Mouse (Mus musculus): Measurements from ENCODE around the gene Spata5.
"Not testable (repeated sequence)": the region's sequence is repeated elsewhere in the genome, so short reads cannot be mapped to it uniquely, and the experiment has no call there.

Gene Spata5

GRCm38 (mm10) chr3:37510055-37511032, 90.6 kb downstream of the Spata5 start:
- DNase-seq (ENCODE audit: low spot score): no peak

DNA sequence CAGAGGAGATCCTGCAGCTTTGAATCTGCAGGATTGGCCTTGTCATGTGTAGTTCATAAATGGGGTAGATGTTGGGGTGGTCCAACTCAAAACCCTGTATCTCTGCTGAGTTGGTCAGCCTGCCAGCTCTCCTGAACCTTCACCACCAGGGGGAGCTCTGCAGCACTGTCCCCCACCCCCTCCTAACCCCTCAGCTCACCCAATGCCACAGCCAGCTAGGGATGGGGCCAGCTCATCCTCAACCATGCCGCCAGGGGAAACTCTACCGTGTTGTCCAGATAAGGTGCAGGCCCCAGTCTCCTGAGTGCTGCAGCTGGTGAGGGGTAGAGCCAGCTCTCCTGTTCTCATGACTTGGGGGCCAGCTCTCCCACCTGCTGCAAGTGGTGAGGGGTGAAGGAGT, 95.8 kb downstream of the Spata5 start:
- DNase-seq (ENCODE audit: low spot score): peak; percentile 16

GRCm38 (mm10) chr3:37516379-37516778, 96.7 kb downstream of the Spata5 start:
- DNase-seq (ENCODE audit: low spot score): no peak

GRCm38 (mm10) chr3:37518611-37519010, 98.9 kb downstream of the Spata5 start:
- DNase-seq (ENCODE audit: low spot score): no peak

GRCm38 (mm10) chr3:37520334-37521023, 100.8 kb downstream of the Spata5 start:
- DNase-seq (ENCODE audit: low spot score): no peak

GRCm38 (mm10) chr3:37532079-37532478, 112.4 kb downstream of the Spata5 start:
- DNase-seq (ENCODE audit: low spot score): no peak

DNA sequence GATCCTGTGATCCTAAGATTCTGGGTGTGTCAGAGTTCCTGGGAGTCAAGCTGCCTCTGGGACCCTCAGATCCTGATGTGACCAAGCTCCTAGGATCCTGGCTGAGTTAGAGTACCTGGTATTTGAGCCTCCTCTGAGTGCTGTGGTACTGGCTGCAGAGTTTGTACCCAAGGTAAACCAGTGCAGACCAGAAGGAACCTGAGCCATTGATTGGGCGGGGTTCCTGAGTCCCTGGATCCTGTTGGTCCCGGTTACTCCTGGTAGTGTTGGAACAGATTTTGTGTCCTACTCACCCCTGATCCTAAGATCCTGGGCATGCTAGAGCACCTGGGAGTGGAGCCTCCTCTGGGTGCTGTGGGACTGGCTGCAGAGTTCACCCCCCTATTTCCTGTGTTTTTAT, 121.0 kb downstream of the Spata5 start:
- not testable (repeated sequence) for DNase-seq (ENCODE audit: low spot score)

- no peak for DNase-seq (ENCODE audit: low spot score)
Observed at GRCm38 (mm10) chr3:37546351-37546750, 126.7 kb downstream of the Spata5 start.

- DNase-seq (ENCODE audit: low spot score): no peak
Observed at GRCm38 (mm10) chr3:37550190-37550589, 130.5 kb downstream of the Spata5 start.

DNA sequence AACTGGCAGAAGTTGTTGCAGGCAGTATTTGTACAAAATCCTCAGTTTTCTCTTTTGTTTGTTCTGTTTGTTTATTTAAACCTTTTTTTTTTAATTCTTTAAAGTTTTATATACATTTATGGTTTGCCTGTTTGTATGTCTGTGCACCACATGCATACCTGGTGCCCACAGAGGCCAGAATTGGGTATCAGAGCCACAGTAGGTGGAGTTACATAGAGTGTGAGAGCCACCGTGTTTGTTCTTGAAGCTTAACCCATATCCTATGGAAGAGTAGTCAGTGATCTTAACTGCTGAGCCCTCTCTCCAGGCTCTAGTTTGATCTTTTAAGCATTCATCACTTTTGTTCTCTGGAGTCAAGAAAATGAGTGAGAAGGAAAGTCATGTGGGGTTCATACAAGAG, 130.9 kb downstream of the Spata5 start:
- no peak for DNase-seq (ENCODE audit: low spot score)

GRCm38 (mm10) chr3:37551486-37551885, 131.8 kb downstream of the Spata5 start:
- no peak for DNase-seq (ENCODE audit: low spot score)

DNA sequence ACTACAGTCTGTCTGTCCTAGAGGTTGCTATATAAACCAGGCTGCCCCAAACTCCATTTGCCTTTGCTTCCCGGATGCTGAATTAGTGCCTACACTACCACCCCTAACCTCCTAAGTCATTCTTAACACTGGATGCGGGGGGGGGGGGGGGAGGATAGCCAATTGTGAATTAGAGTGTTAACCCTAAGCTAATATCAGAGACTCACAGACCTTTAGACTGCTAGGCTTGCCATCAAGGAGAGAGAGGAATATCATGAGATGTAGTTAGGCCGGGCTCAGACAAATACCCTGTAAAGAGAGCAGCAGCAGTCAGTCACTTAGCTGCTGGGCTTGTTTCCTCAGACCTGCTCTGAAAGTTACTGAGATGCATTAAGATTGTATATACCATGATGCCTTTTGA, 132.5 kb downstream of the Spata5 start:
- no peak for DNase-seq (ENCODE audit: low spot score)

GRCm38 (mm10) chr3:37553371-37554033, 133.8 kb downstream of the Spata5 start:
- DNase-seq (ENCODE audit: low spot score): no peak

DNA sequence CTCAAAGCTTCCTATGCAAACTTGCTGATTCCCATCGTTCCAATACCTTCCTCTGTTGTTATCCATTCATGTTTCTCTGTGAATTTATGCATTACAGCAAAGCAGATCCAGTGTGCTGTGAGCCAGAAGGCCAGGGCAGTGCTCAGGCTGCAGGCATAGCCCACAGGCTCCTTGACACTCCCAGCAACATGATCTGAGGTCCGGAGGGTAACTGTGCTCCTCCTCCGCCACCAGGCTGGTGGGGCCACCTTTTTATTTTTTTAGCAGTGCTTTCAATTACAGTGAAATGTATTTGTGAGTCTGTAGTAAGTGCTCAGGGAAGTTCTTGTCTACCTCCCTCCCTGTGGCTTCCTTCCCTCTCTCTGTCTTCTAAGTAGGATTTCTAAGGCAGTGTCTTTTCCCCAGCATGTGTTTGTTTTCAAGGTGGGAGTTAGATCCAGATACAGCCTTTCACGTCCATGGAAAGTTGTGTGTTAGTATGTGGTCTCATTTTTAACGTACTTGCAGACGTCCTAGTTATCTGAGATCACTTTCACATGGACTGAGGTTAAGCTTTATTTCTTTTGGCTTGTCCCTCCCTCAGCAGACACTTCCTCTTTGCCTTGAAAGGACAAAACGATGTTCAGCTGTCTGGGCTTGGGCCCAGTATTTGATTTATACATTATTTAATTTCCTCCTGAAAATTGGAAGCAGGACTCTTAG, 136.9 kb downstream of the Spata5 start:
- no peak for DNase-seq (ENCODE audit: low spot score)

DNA sequence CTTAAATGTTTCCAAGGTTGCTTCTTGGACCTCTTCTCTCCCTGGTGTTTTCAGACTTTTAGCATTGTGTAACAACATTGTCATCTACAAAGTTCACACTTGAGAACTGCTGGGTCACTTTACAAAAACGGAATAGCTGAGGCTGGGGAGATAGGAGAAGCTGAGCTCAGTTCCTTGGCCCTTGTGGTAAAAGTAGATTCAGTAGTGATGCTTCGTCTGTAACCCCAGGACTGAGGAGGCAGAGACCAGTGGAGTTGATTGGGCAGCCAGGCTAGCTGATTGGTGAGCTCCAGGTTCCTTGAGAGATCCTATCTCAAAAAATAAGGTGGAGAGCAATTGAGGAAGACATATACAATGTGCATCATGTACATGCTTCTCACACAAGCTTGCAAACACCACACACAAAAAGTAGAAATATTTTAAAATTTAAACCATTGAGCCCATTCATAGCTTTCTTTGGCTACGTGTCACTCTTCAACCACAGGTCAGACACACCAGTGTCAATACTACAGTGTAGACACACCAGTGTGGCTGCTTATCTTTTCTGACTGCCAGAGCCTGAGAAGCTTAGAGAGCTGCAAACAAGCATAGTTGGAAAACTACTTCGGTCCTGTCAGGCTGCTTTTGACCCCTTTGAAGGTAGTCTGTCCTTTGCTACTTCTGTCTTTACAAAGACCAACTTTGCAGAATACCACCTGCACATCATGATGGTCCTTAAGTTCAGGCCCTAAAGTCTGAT, 138.2 kb downstream of the Spata5 start:
- no peak for DNase-seq (ENCODE audit: low spot score)

DNA sequence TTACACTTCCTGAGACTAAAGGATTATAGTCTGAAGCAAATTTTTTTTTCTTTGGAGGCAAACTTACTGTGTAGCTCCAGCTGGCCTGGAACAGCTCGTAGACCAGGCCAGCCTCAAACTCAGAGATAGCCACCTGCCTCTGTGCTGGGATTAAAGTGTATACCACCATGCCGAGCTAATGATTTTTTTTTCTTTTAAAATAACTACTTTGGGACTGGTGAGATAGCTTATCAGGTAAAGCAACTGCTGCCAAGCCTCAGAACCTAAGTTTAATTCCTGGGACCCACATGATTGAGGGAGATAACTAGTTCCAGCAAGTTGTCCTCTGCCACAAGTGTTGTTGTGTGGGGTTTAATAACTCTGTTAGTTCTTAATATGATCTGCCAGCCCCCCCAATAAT, 139.6 kb downstream of the Spata5 start:
- no peak for DNase-seq (ENCODE audit: low spot score)

- no peak for DNase-seq (ENCODE audit: low spot score)
Observed at GRCm38 (mm10) chr3:37561466-37561865, 141.8 kb downstream of the Spata5 start.

DNA sequence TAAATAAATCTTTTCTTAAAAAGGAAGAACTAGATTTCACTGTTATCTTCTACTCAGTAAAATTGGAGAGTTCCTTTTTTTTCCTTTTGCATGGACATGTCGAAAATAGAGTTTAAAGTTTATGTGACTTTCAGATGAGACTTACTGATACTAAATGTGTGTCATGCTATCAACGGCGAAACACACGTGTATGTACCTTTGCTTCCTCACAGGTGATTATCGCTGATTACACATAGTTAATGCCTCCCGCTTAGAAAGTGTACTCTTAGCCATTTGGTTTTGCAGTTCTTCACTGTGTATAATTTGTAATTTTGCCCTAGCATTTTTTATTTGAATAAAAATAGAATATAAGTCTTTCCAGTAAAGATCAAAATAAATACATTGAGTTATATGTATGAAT, 146.4 kb downstream of the Spata5 start:
- no peak for DNase-seq (ENCODE audit: low spot score)

DNA sequence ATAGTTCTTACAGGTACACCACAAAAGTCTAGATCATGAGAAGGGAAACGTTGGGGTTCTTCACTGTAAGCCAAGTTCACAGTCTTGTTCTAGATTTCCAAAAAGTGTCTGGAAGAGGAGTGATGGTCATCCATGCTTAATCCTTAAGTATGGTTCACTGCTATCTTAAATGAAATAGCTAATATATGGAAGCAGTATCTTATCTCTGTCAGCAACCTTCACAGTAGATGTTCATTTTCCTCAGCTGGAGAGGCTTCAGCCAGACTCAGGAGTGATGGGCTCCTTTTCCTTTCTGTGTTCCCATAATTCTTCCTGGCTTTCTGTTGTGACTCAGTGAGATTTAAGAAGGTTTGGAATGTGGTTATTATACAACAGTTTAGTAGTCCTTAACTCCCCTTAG, 147.8 kb downstream of the Spata5 start:
- no peak for DNase-seq (ENCODE audit: low spot score)

- DNase-seq (ENCODE audit: low spot score): no peak
Observed at GRCm38 (mm10) chr3:37568780-37569179, 149.1 kb downstream of the Spata5 start.

Measured in ovary, postnatal 36 days (tissue).